Mouse (Mus musculus) neutrophil, adult 59 days (primary cell): ENCODE measurements around the gene Zc3h12c. TPM values are rescaled to one million over a fixed set of nuclear protein-coding genes. Genes with fewer than 3 reads are reported as not detected.

ENCODE experiments used
- total RNA-seq, 2 experiments: library from RNA; stranded (reverse); gene quantifications; 1 replicate in 1 of 2; 2 replicates in 1 of 2; pipeline ENCODE4 v1.2.4; 2023

The Zc3h12c gene
- 1 to 10 TPM; 4.9 to 6.2 TPM for total RNA-seq

GRCm38 (mm10) chr9:52167863-52168685, at the start of gene Zc3h12c:
TSS of gene Zc3h12c (minus strand) at chr9:52168572.

Other genes starting within 250 kb of the Zc3h12c start
- gene Fdx1, start 205.0 kb downstream of the Zc3h12c start, total RNA-seq, result 1 to 10 TPM; 4.8 to 5.9 TPM
- gene Rdx, start 121.4 kb downstream of the Zc3h12c start, total RNA-seq, result 10 to 100 TPM; 50.8 to 54.1 TPM